Mouse (Mus musculus) left cerebral cortex, postnatal 25 days (tissue): ENCODE data around the gene Itga5. TPM values are rescaled to one million over a fixed set of nuclear protein-coding genes. Genes with fewer than 3 reads are reported as not detected.
A peak's percentile ranks its signal among the peaks of the same experiment; 100 is the strongest.

Source experiments
- DNase-seq, 2 experiments: peaks; one replicate each; pipeline ENCODE4 v3.0.0; 2022; ENCODE audit warnings: low spot score in 2 of 2, mixed read lengths in 1 of 2
- intact Hi-C: fragments of 180-260 bp; cut with DNase I; formaldehyde crosslinking; loops from one replicate; pipeline ENCODE4 v1.15.1; 2025
- total RNA-seq, 2 experiments: library from RNA; stranded (reverse); gene quantifications; 2 replicates each; pipeline ENCODE4 v1.2.3; 2021

Gene Itga5
- total RNA-seq, 2 experiments from 2014 or later: 2.3 to 5.4 TPM

GRCm38 (mm10) chr15:103343008-103343407 lies 23.6 kb downstream of the Itga5 start:
- DNase-seq: no peak
- intact Hi-C loops: no loop called here

GRCm38 (mm10) chr15:103342415-103342814 lies 24.1 kb downstream of the Itga5 start:
- DNase-seq: peak; percentile 74 to 91
- intact Hi-C loops: no loop called here

GRCm38 (mm10) chr15:103341547-103341946 lies 25.0 kb downstream of the Itga5 start:
- intact Hi-C loops: loop anchor here (2.0 kb wide), 1 partner anchor 19 kb away; no protein-coding TSS in a partner anchor
- no peak for DNase-seq

GRCm38 (mm10) chr15:103340786-103341185 lies 25.8 kb downstream of the Itga5 start:
- intact Hi-C loops: loop anchor here (2.0 kb wide), 1 partner anchor 18 kb away; no protein-coding TSS in a partner anchor
- DNase-seq: peak in 1 of 2 experiments; percentile 44

GRCm38 (mm10) chr15:103339961-103340337 lies 26.6 kb downstream of the Itga5 start, which contains the start of gene Zfp385a:
Gene Zfp385a, minus strand, starts transcription at chr15:103340093.
- intact Hi-C loops: loop anchor here (2.0 kb wide), 1 partner anchor 17 kb away; no protein-coding TSS in a partner anchor
- peak; percentile 75 to 87 for DNase-seq

GRCm38 (mm10) chr15:103339166-103339960 lies 27.2 kb downstream of the Itga5 start:
- intact Hi-C loops: no loop called here
- DNase-seq: no peak

GRCm38 (mm10) chr15:103338829-103339165 lies 27.8 kb downstream of the Itga5 start:
- no peak for DNase-seq

GRCm38 (mm10) chr15:103336996-103337667 lies 29.4 kb downstream of the Itga5 start:
- intact Hi-C loops: no loop called here
- DNase-seq: no peak

More at GRCm38 (mm10) chr15:103338829-103339165, 27.8 kb downstream of the Itga5 start:
- intact Hi-C loops: no loop called here

- intact Hi-C loops: no loop called here
- peak in 1 of 2 experiments; percentile 53 for DNase-seq
Measured at GRCm38 (mm10) chr15:103335488-103336235, 30.9 kb downstream of the Itga5 start.

- no peak for DNase-seq
- intact Hi-C loops: no loop called here
Measured at GRCm38 (mm10) chr15:103335040-103335439, 31.5 kb downstream of the Itga5 start.

- intact Hi-C loops: no loop called here
- no peak for DNase-seq
Measured at GRCm38 (mm10) chr15:103334194-103334593, 32.4 kb downstream of the Itga5 start.

- intact Hi-C loops: no loop called here
- no peak for DNase-seq
Measured at GRCm38 (mm10) chr15:103333738-103334137, 32.8 kb downstream of the Itga5 start.

- DNase-seq: peak in 1 of 2 experiments; percentile 23
- intact Hi-C loops: no loop called here
Measured at GRCm38 (mm10) chr15:103333081-103333615, 33.4 kb downstream of the Itga5 start.

- intact Hi-C loops: loop anchor here (2.0 kb wide), 1 partner anchor 17 kb away; the partner anchor contains the start of gene Zfp385a
- peak; percentile 64 to 83 for DNase-seq
Measured at GRCm38 (mm10) chr15:103323455-103324247, 42.9 kb downstream of the Itga5 start.

GRCm38 (mm10) chr15:103323070-103323454 lies 43.5 kb downstream of the Itga5 start:
- DNase-seq: no peak
- intact Hi-C loops: loop anchor here (2.0 kb wide), 1 partner anchor 18 kb away; the partner anchor contains the start of gene Zfp385a

GRCm38 (mm10) chr15:103322396-103322795 lies 44.2 kb downstream of the Itga5 start:
- intact Hi-C loops: loop anchor here (2.0 kb wide), 1 partner anchor 18 kb away; the partner anchor contains the start of gene Zfp385a
- DNase-seq: no peak

- intact Hi-C loops: no loop called here
- no peak for DNase-seq
Measured at GRCm38 (mm10) chr15:103321076-103321475, 45.5 kb downstream of the Itga5 start.

- intact Hi-C loops: no loop called here
- DNase-seq: no peak
Measured at GRCm38 (mm10) chr15:103318201-103318816, 48.3 kb downstream of the Itga5 start.
